Mouse (Mus musculus): ENCODE data around the gene Fthl17a. TPM values are rescaled to one million over a fixed set of nuclear protein-coding genes. Genes with fewer than 3 reads are reported as not detected.

The Fthl17a gene
- not detected in 2 replicates for polyA plus RNA-seq (2012; ENCODE audit: low replicate concordance)

GRCm38 (mm10) chrX:85249379-85249778 lies at the start of gene Fthl17a:
TSS of gene Fthl17a (plus strand) at chrX:85249679.

Measured in leukemia stem cell, adult 10-12 weeks (primary cell).